Comparison of ENCODE assay signal across 14 mouse cellular contexts in genomic region chr1:188728625-188729024, GRCm38 (mm10).
DNase-seq lines count a peak whose midpoint lies in the region; ATAC-seq and TF ChIP-seq lines count a peak whose summit lies in the region.
"Had no signal": no experiment of that assay in that cellular context is flagged by ENCODE, and none has a peak within 500 bp of the region (broad histone marks: within the 10 kb centered on the region; RNA-seq: fewer than 3 reads in every experiment).

No protein-coding gene starts in this region.

- no peaks in the 10 kb centered on the region for H3K9me3 ChIP-seq in hindbrain, embryonic 15.5 days
- no peaks in the 10 kb centered on the region for H3K9me3 ChIP-seq in hindbrain, embryonic 13.5 days
- no peaks in the 10 kb centered on the region for H3K9me3 ChIP-seq in midbrain, postnatal 0 days (ENCODE audit: low read length)
- H3K9me3 ChIP-seq in midbrain, embryonic 11.5 days (ENCODE audit: control insufficient read depth, low read length) = no peaks in the 10 kb centered on the region
- no peaks in the 10 kb centered on the region for H3K9me3 ChIP-seq in limb, embryonic 13.5 days
- H3K9me3 ChIP-seq: limb, embryonic 15.5 days; stomach, embryonic 15.5 days had no signal

- peak; percentile 53 for TF ChIP-seq CTCF in midbrain, postnatal 0 days (IDR thresholded peaks at IDR 0.05)

- no peak overlapping the region for H3K9ac ChIP-seq in hindbrain, embryonic 15.5 days
- H3K9ac ChIP-seq in hindbrain, embryonic 13.5 days = no peak overlapping the region
- H3K9ac ChIP-seq in midbrain, postnatal 0 days (replicated peaks; ENCODE audit: low read length, poor library complexity, severe bottlenecking) = no peak overlapping the region
- no peak overlapping the region for H3K9ac ChIP-seq in midbrain, embryonic 11.5 days (ENCODE audit: low read length)
- no peak overlapping the region for H3K9ac ChIP-seq in limb, embryonic 13.5 days
- H3K9ac ChIP-seq: limb, embryonic 15.5 days; stomach, embryonic 15.5 days had no signal

- H3K4me1 ChIP-seq in hindbrain, embryonic 15.5 days (replicated peaks) = peaks cover 20% of the 10 kb centered on the region
- peaks cover 29% of the 10 kb centered on the region for H3K4me1 ChIP-seq in hindbrain, embryonic 13.5 days (replicated peaks)
- peaks cover 2% of the 10 kb centered on the region; the same call in 1 of the 2 replicates for H3K4me1 ChIP-seq in midbrain, postnatal 0 days (ENCODE audit: insufficient read depth, low read length)
- peaks cover 2% of the 10 kb centered on the region; the same call in 1 of the 2 replicates for H3K4me1 ChIP-seq in midbrain, embryonic 11.5 days (ENCODE audit: control insufficient read depth, insufficient read depth, low read length)
- peaks cover 27% of the 10 kb centered on the region for H3K4me1 ChIP-seq in limb, embryonic 13.5 days
- H3K4me1 ChIP-seq: stomach, embryonic 15.5 days had no signal

- H3K27me3 ChIP-seq in hindbrain, embryonic 15.5 days = 0 out of 2 replicates have a peak, but pooled peaks cover 3% of the 10 kb centered on the region
- H3K27me3 ChIP-seq in hindbrain, embryonic 13.5 days = peaks cover 4% of the 10 kb centered on the region; the same call in 1 of the 2 replicates
- H3K27me3 ChIP-seq in midbrain, postnatal 0 days (ENCODE audit: insufficient read depth, low read length) = no peaks in the 10 kb centered on the region
- no peaks in the 10 kb centered on the region for H3K27me3 ChIP-seq in midbrain, embryonic 11.5 days (ENCODE audit: control insufficient read depth, insufficient read depth, low read length)
- peaks cover 47% of the 10 kb centered on the region for H3K27me3 ChIP-seq in limb, embryonic 13.5 days
- H3K27me3 ChIP-seq: CH12.LX; stomach, embryonic 15.5 days had no signal

- no peak overlapping the region for H3K4me3 ChIP-seq in hindbrain, embryonic 15.5 days
- no peak overlapping the region for H3K4me3 ChIP-seq in hindbrain, embryonic 13.5 days
- H3K4me3 ChIP-seq in midbrain, postnatal 0 days (ENCODE audit: low read depth, low read length) = no peak overlapping the region
- no peak overlapping the region for H3K4me3 ChIP-seq in midbrain, embryonic 11.5 days (ENCODE audit: low read depth, low read length)
- no peak overlapping the region for H3K4me3 ChIP-seq in limb, embryonic 13.5 days
- H3K4me3 ChIP-seq: limb, embryonic 15.5 days; stomach, embryonic 15.5 days had no signal

- peak; percentile 59 to 73 for DNase-seq in cerebellum, postnatal 10 days
- no peak for DNase-seq in cerebellum, adult 9-11 months
- DNase-seq in midbrain, postnatal 0 days (ENCODE audit: low spot score) = peak; percentile 72
- DNase-seq in midbrain, embryonic 11.5 days (ENCODE audit: low spot score, missing footprints) = no peak
- DNase-seq in adipocyte (ENCODE audit: low spot score) = no peak
- DNase-seq: spleen, adult 18-20 months; thymus, postnatal 14 days had no signal

- WGBS in hindbrain, embryonic 15.5 days = 58% methylated on average over 8 of the region's 8 CpGs
- WGBS in hindbrain, embryonic 13.5 days = 71% methylated on average over 8 of the region's 8 CpGs
- WGBS in midbrain, postnatal 0 days = 54% methylated on average over 8 of the region's 8 CpGs
- WGBS in midbrain, embryonic 11.5 days = 83% methylated on average over 8 of the region's 8 CpGs
- 75% methylated on average over 8 of the region's 8 CpGs for WGBS in limb, embryonic 13.5 days

- H3K27ac ChIP-seq in hindbrain, embryonic 15.5 days (replicated peaks) = no peak overlapping the region
- no peak overlapping the region for H3K27ac ChIP-seq in hindbrain, embryonic 13.5 days
- H3K27ac ChIP-seq in midbrain, postnatal 0 days (ENCODE audit: low read depth, low read length) = no peak overlapping the region
- no peak overlapping the region for H3K27ac ChIP-seq in midbrain, embryonic 11.5 days (ENCODE audit: low read depth, low read length)
- no peak overlapping the region for H3K27ac ChIP-seq in limb, embryonic 13.5 days
- H3K27ac ChIP-seq: limb, embryonic 15.5 days; stomach, embryonic 15.5 days had no signal

- no peaks in the 10 kb centered on the region for H3K36me3 ChIP-seq in hindbrain, embryonic 15.5 days
- no peaks in the 10 kb centered on the region for H3K36me3 ChIP-seq in hindbrain, embryonic 13.5 days
- no peaks in the 10 kb centered on the region for H3K36me3 ChIP-seq in midbrain, postnatal 0 days (ENCODE audit: insufficient read depth, low read length)
- no peaks in the 10 kb centered on the region for H3K36me3 ChIP-seq in midbrain, embryonic 11.5 days (ENCODE audit: control insufficient read depth, insufficient read depth, low read length)
- H3K36me3 ChIP-seq in limb, embryonic 13.5 days = no peaks in the 10 kb centered on the region
- H3K36me3 ChIP-seq: limb, embryonic 15.5 days; stomach, embryonic 15.5 days had no signal

- ATAC-seq in hindbrain, embryonic 15.5 days (ENCODE audit: low FRiP score, low read depth) = 0 out of 2 replicates have a peak, but pooled peaks have one; percentile 51
- no peak for ATAC-seq in hindbrain, embryonic 13.5 days (ENCODE audit: low FRiP score)
- no peak for ATAC-seq in midbrain, postnatal 0 days (ENCODE audit: low FRiP score)
- no peak for ATAC-seq in midbrain, embryonic 11.5 days (ENCODE audit: low FRiP score)
- 0 out of 2 replicates have a peak, but pooled peaks have one; percentile 36 for ATAC-seq in limb, embryonic 13.5 days (ENCODE audit: low FRiP score, low read depth)
- ATAC-seq: activated CD4-positive, CD25-positive, alpha-beta regulatory T cell, adult 4 months had no signal

- H3K4me2 ChIP-seq in hindbrain, embryonic 15.5 days = peak overlapping the region; percentile 15; the same call in 1 of the 2 replicates
- no peak overlapping the region for H3K4me2 ChIP-seq in hindbrain, embryonic 13.5 days
- no peak overlapping the region for H3K4me2 ChIP-seq in midbrain, postnatal 0 days (ENCODE audit: low read depth, low read length, poor library complexity, severe bottlenecking)
- no peak overlapping the region for H3K4me2 ChIP-seq in midbrain, embryonic 11.5 days
- no peak overlapping the region for H3K4me2 ChIP-seq in limb, embryonic 13.5 days (replicated peaks)
- H3K4me2 ChIP-seq: limb, embryonic 15.5 days; stomach, embryonic 15.5 days had no signal

Comparison
In these comparisons a context has a peak if more than half of its experiments do, and no peak if none do; other contexts are left out.
1. DNase-seq: peak in cerebellum, postnatal 10 days (2 of 2) and midbrain, postnatal 0 days (single experiment); none in cerebellum, adult 9-11 months (single experiment), midbrain, embryonic 11.5 days (single experiment) and adipocyte (single experiment).
2. ATAC-seq: peak in hindbrain, embryonic 15.5 days (single experiment) and limb, embryonic 13.5 days (single experiment); none in hindbrain, embryonic 13.5 days (single experiment), midbrain, postnatal 0 days (single experiment) and midbrain, embryonic 11.5 days (single experiment).